Mouse (Mus musculus) hindbrain, embryonic 16.5 days (tissue): ENCODE results near the gene Glrx5. TPM values are rescaled to one million over a fixed set of nuclear protein-coding genes. Genes with fewer than 3 reads are reported as not detected.
A peak's percentile ranks its signal among the peaks of the same experiment; 100 is the strongest.

Experiments
- ATAC-seq: fragments of 200-750 bp; cut with Nextera tagmentation; 2 replicates; pipeline ENCODE4 v1.8.0; 2017; ENCODE audit warnings: moderate TSS enrichment, moderate library complexity
- H3K27ac ChIP-seq: fragments of 300-500 bp; sonication (generic); 2 replicates; pipeline ENCODE4 v1.5.1; 2014; ENCODE audit warnings: low read depth, mild to moderate bottlenecking, control low read depth, low read length, moderate library complexity
- H3K27me3 ChIP-seq: fragments of 300-500 bp; sonication (generic); replicated peaks from 2 replicates; pipeline ENCODE4 v1.6.1; 2014; ENCODE audit warnings: low read length; ENCODE audit not compliant: control insufficient read depth, insufficient read depth
- H3K36me3 ChIP-seq: fragments of 300-500 bp; sonication (generic); 2 replicates; pipeline ENCODE4 v1.6.1; 2014; ENCODE audit warnings: mild to moderate bottlenecking, low read length, moderate library complexity, mixed read lengths; ENCODE audit not compliant: control insufficient read depth, insufficient read depth
- H3K4me1 ChIP-seq: fragments of 300-500 bp; sonication (generic); 2 replicates; pipeline ENCODE4 v1.6.1; 2014; ENCODE audit warnings: low read depth, low read length; ENCODE audit not compliant: control insufficient read depth, insufficient read depth
- H3K4me2 ChIP-seq: fragments of 300-500 bp; sonication (generic); 2 replicates; pipeline ENCODE4 v1.6.1; 2014; ENCODE audit warnings: mild to moderate bottlenecking, low read length, control low read depth, moderate library complexity
- H3K4me3 ChIP-seq: fragments of 300-500 bp; sonication (generic); 2 replicates; pipeline ENCODE4 v1.5.1; 2014; ENCODE audit warnings: mild to moderate bottlenecking, low read length, control low read depth, moderate library complexity
- H3K9ac ChIP-seq: fragments of 300-500 bp; sonication (generic); 2 replicates; pipeline ENCODE4 v1.6.1; 2014; ENCODE audit warnings: low read depth, mild to moderate bottlenecking, control low read depth, low read length, moderate library complexity
- H3K9me3 ChIP-seq: fragments of 300-500 bp; sonication (generic); 2 replicates; pipeline ENCODE4 v1.6.1; 2014; ENCODE audit warnings: mild to moderate bottlenecking, low read length, moderate library complexity; ENCODE audit not compliant: control insufficient read depth
- WGBS: fragments of 180-500 bp; shearing (Covaris S2); extraction: QIAGEN DNeasy Blood & Tissue Kit; methylation state at CpG from one replicate; pipeline ENCODE4 v1.1.7; 2014; 5-methylcytosine and 5-hydroxymethylcytosine counted together
- polyA plus RNA-seq: library from polyadenylated mRNA; unstranded; fragments of >200 nt; fragmentation: Nextera tagmentation; extraction: Ambion mirVana; gene quantifications from 2 replicates; pipeline ENCODE4 v1.2.1, GENCODE M21; 2015

Gene Glrx5
- polyA plus RNA-seq, 1 experiment from 2014 or later = 179 TPM

DNA sequence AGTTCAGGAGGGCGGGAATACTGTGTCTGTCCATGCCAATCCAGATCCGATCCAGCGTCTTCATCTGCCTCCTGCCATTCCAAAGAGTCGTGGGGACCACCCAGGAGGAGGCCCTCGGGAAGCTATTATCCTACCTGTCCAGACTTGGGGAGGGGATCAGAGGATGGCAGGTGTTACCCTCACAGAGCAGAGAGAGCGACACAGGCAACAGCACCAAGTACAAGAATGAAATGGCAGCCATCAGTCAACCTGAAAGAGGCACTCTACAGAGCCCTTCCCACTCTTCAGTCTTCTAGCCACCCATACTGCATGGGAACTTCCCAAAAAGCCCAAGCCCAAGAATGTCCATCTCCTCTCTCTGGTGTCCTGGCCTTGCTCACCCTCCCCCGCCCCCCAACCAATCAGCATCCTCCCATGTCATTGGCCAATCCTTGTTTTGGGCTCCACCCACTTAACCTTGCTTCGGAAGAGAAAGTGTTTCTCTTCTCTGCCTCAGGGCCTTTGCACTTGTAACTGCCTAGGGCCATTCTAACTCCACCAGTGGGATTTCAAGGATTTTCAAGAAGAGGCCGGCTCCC is 22.2 kb upstream of the Glrx5 start:
- Histone ChIP-seq H3K36me3 (no peaks in the 10 kb centered on the region), H3K27me3 (peaks cover 13% of the 10 kb centered on the region), H3K4me2 (peak overlapping the region; percentile 98), H3K9me3 (no peaks in the 10 kb centered on the region), H3K27ac (no peak overlapping the region), H3K4me1 (peaks cover 18% of the 10 kb centered on the region), H3K9ac (peak overlapping the region; percentile 71), H3K4me3 (peak overlapping the region; percentile 63)
- WGBS = 17% methylated on average over 9 of the region's 9 CpGs
- peak; percentile 31; the same call in 1 of the 2 replicates for ATAC-seq

DNA sequence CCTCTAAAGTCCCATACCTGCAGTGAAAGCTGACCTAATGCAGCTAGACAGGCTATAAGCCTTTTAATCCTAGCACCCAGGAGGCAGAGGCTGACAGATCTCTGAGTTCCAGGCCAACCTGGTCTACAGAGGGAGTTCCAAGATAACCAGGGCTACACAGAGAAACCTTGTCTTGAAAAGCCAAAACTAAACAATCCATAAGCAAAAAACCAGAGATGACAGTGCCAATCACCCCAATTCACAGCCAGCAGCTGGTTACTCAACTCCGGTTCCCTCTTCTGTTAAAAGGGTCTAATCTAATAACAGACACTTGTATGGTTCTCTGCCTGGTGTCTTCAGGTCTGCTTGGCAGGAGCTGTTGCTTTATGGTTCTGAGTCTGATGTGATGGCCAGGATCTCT is 20.9 kb upstream of the Glrx5 start:
- peaks cover 18% of the 10 kb centered on the region for H3K4me1 ChIP-seq
- no peak overlapping the region for H3K9ac ChIP-seq
- H3K27ac ChIP-seq = no peak overlapping the region
- H3K9me3 ChIP-seq = no peaks in the 10 kb centered on the region
- H3K36me3 ChIP-seq = no peaks in the 10 kb centered on the region
- no peak overlapping the region for H3K4me3 ChIP-seq
- H3K27me3 ChIP-seq = peaks cover 13% of the 10 kb centered on the region
- WGBS = 90% methylated on average over 1 of the region's 1 CpGs
- H3K4me2 ChIP-seq = no peak overlapping the region
- no peak for ATAC-seq

DNA sequence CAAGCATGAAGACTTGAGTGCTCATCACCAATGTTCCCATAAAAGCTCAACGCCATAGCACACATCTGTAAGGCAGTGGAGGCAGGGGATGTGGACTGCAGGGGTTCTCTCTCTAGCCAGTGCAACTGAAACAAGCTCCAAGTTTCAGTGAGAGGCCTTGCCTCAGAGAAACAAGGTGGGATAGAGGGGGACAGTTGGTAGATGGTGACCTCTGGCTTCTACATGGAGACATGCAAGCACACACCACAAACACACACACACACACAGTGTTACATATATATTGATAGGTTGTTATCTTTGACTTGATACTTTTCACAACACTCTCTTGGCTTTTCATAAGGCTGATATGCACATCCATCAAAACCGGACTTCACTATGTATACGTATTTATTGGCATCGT is 20.2 kb upstream of the Glrx5 start:
- H3K4me2 ChIP-seq = no peak overlapping the region
- peaks cover 13% of the 10 kb centered on the region for H3K27me3 ChIP-seq
- H3K4me3 ChIP-seq = no peak overlapping the region
- no peak overlapping the region for H3K9ac ChIP-seq
- no peak for ATAC-seq
- no peak overlapping the region for H3K27ac ChIP-seq
- H3K9me3 ChIP-seq = no peaks in the 10 kb centered on the region
- 93% methylated on average over 4 of the region's 4 CpGs for WGBS
- H3K36me3 ChIP-seq = no peaks in the 10 kb centered on the region
- H3K4me1 ChIP-seq = peaks cover 18% of the 10 kb centered on the region

DNA sequence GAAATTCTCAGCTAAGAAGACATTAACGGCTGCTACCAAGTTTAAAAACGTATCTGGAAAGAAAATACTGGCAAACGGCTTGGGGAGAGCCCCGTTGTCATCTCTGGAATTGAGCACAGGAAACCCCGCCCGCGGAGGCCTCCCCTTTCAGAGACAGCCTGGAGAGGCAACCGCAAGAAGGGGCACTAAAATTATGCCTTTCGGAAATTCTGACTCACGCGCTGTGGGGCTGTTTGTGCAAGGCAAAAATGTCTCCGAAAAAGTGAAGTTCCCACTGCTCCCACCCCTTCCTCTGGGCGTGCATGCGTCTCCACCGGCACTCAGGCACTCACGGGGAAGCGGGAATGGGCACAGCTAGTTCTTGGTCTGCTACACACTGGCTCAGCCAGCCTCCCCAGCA is 19.4 kb upstream of the Glrx5 start:
- no peaks in the 10 kb centered on the region for H3K36me3 ChIP-seq
- no peak overlapping the region for H3K4me2 ChIP-seq
- no peak overlapping the region for H3K27ac ChIP-seq
- ATAC-seq = no peak
- H3K4me3 ChIP-seq = no peak overlapping the region
- H3K9ac ChIP-seq = no peak overlapping the region
- 48% methylated on average over 17 of the region's 17 CpGs for whole genome bisulfite sequencing
- H3K27me3 ChIP-seq = peaks cover 11% of the 10 kb centered on the region
- H3K4me1 ChIP-seq = peaks cover 18% of the 10 kb centered on the region
- no peaks in the 10 kb centered on the region for H3K9me3 ChIP-seq

DNA sequence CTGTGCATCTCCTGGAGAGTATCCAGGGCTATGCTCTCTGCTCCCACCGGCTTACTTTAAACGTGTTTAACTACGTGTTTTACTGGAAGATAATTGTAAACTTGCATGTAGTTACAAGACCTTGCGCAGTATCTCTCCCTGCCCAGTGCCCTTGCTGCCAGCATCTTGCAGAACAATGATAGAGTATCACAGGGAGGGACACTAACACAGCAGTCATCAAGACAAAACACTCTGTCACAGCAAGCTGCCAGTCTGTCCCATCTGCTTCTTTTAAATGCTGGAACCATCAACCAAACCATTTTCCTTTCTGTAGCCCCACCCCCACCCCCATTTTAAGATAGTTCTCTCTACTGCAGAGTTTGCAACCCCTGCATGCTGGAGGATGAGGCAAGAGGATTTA is 16.3 kb upstream of the Glrx5 start:
- no peak overlapping the region for H3K4me2 ChIP-seq
- no peak overlapping the region for H3K4me3 ChIP-seq
- no peak overlapping the region for H3K9ac ChIP-seq
- no peak overlapping the region for H3K27ac ChIP-seq
- H3K4me1 ChIP-seq = no peaks in the 10 kb centered on the region; the same call in 1 of the 2 replicates
- peak; percentile 44 for ATAC-seq
- 55% methylated on average over 4 of the region's 4 CpGs for WGBS
- no peaks in the 10 kb centered on the region for H3K36me3 ChIP-seq
- no peaks in the 10 kb centered on the region for H3K27me3 ChIP-seq
- H3K9me3 ChIP-seq = no peaks in the 10 kb centered on the region

DNA sequence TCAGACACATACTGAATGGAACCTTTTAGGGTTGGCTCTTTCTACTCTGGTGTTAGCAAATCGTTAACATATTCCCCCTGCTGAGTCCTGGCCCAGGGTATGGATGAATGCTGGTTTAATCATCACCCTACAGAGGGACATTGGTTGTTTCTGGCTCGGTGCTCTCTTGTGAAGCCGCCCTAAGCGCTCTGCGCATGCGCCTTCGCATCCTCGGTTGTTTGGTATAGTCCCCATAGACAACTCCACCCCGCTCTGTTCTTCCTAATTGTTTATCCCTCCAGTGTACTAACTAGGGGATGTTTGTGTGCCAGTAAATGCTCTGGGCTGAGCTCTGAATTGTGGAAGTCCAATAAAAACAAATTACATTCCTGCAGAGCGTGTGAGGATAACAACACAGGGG is 15.8 kb upstream of the Glrx5 start:
- H3K4me3 ChIP-seq = no peak overlapping the region
- no peak overlapping the region for H3K9ac ChIP-seq
- H3K27ac ChIP-seq = no peak overlapping the region
- 46% methylated on average over 10 of the region's 10 CpGs for WGBS
- H3K27me3 ChIP-seq = no peaks in the 10 kb centered on the region
- no peak overlapping the region for H3K4me2 ChIP-seq
- no peaks in the 10 kb centered on the region for H3K9me3 ChIP-seq
- no peaks in the 10 kb centered on the region; the same call in 1 of the 2 replicates for H3K4me1 ChIP-seq
- peak; percentile 74 for ATAC-seq
- no peaks in the 10 kb centered on the region for H3K36me3 ChIP-seq

DNA sequence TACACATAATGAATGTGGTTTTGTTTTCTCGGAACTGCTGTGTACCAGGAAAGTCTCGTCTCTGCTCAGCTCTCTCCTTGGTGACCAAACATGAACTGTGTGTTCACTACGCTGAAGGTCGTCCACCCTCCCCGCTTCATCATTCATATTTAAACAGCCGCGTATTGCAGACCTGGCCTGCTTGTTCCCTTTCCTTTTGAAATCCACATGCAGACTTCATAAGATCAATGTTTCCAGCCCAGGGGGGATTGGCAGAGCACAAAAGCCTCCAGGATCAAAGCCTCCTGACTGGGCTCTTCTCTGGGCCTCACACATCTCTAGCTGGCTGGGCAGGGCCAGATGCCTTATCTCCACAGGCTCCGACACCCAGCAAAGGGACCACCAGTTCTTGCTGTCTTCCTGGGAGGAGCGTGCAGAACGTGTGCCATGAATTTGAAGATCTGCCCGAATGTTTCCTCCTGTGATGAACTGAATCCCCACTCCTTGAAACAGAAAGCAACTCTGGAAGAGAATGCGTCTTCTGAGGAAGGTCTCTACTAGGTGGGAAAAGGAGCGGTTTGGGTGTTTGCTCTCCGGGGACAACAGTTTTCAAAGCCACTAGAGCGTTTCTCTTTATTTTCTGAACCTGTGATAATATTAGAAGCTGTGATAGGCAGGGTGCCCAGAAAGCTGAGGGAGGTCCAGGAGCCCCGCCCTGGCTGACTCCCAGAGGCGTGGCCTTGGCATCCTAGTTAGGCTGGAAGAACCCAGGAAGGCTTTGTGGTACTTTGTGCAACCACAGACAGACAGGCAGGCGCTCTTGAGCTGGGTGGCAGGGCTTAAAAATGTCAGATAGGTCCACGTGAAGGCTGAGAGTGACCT is 12.9 kb upstream of the Glrx5 start:
- Histone ChIP-seq H3K27me3 (no peaks in the 10 kb centered on the region), H3K9ac (no peak overlapping the region; the same call in 1 of the 2 replicates), H3K9me3 (peaks cover 13% of the 10 kb centered on the region), H3K4me3 (no peak overlapping the region), H3K36me3 (no peaks in the 10 kb centered on the region), H3K4me2 (no peak overlapping the region), H3K27ac (peak overlapping the region; percentile 34; the same call in 1 of the 2 replicates), H3K4me1 (no peaks in the 10 kb centered on the region; the same call in 1 of the 2 replicates)
- 50% methylated on average over 19 of the region's 19 CpGs for WGBS
- peak; percentile 34; the same call in 1 of the 2 replicates for ATAC-seq

DNA sequence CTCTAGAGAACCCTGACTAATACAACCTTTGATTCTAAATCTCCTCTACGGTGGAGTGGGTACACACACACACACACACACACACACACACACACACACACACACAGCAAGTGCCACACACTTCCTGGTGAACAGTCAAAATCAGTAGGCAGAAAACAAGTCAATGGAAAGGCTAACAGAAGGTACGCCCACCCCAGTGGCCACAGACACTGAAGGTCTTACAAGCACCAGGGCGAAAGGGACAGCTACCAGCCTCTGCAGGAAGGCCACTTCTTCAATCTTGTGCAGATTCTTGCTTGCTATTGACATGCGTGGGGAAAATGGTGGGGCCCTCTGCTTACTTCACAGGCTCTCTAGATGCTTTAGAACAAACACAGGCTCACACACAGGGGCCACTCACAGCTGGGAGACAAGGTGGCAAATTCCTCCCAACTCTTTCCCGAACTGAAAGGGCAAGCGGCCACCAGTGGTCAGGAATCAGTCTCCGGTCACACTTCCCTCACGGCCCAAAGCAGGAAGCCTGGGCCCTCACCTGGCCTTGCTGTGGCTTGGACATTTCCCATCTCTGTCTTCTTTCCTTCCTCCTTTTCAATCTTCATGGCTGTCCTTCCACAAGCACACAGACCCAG is 10.9 kb upstream of the Glrx5 start:
- Histone ChIP-seq H3K4me3 (no peak overlapping the region), H3K27ac (no peak overlapping the region), H3K9me3 (peaks cover 13% of the 10 kb centered on the region), H3K36me3 (no peaks in the 10 kb centered on the region), H3K9ac (no peak overlapping the region), H3K4me2 (no peak overlapping the region), H3K27me3 (no peaks in the 10 kb centered on the region), H3K4me1 (no peaks in the 10 kb centered on the region; the same call in 1 of the 2 replicates)
- no peak for ATAC-seq
- WGBS = 92% methylated on average over 8 of the region's 8 CpGs

DNA sequence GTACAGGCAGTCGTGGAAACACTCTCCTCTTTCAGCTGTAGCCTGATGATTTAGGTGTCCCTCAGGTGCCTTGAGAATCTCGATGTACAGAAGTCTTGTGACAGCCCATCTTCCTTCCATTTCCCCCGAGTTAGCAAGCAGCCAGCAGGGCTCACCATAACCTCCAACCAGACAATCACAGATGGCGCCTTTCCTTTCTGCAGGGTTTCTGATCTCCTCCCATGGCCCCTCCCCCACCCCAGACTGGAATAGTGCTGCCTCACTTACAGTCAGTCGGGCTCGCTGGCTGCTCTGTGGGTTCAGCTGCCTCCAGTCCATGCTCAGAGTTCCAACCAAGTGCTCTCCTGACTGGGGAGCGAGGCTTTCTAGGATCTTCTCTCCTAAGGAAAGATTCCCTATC is 10.3 kb upstream of the Glrx5 start:
- Histone ChIP-seq H3K9ac (no peak overlapping the region), H3K27me3 (no peaks in the 10 kb centered on the region), H3K4me3 (no peak overlapping the region), H3K36me3 (no peaks in the 10 kb centered on the region), H3K4me1 (no peaks in the 10 kb centered on the region; the same call in 1 of the 2 replicates), H3K4me2 (no peak overlapping the region), H3K9me3 (peaks cover 13% of the 10 kb centered on the region), H3K27ac (no peak overlapping the region)
- WGBS = 69% methylated on average over 7 of the region's 7 CpGs
- ATAC-seq = no peak
